Mouse (Mus musculus) cerebellum, adult (tissue): Measurements from ENCODE around the gene Fignl1.

Source experiments
- ATAC-seq: cut with Nextera tagmentation; 2 replicates; pipeline ENCODE4 v1.9.2; 2017; ENCODE audit warnings: mild to moderate bottlenecking, moderate library complexity, mixed read lengths; ENCODE audit not compliant: insufficient number of reproducible peaks, low FRiP score, low TSS enrichment

Gene Fignl1

GRCm38 (mm10) chr11:11815737-11816136 lies 7.0 kb upstream of the Fignl1 start:
- ATAC-seq, result no peak

GRCm38 (mm10) chr11:11811906-11812480 lies 3.2 kb upstream of the Fignl1 start:
- ATAC-seq, result no peak

- no peak for ATAC-seq
Measured at GRCm38 (mm10) chr11:11809404-11810175, 828 bp upstream of the Fignl1 start.

- ATAC-seq, result no peak
Measured at GRCm38 (mm10) chr11:11808035-11808819, 535 bp downstream of the Fignl1 start.

DNA sequence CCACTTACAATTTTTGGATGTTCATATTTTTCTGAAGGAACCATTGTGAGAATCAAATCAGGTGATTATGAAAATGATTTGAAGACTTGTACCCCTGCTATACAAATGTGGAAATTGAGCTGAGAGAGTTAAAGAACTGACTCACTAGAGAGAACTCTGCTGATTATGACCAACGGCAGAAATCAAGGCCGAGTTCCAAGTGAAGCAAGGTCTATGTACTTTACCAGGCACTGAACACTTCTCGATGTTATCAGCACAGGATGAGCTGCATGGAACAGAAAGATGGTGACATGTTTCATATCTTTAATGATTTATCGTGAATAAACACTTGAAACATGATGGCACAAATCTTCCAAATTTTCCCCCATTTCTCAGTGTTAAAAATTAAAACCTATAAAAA lies 2.8 kb downstream of the Fignl1 start:
- ATAC-seq, result no peak

GRCm38 (mm10) chr11:11804421-11804820 lies 4.3 kb downstream of the Fignl1 start:
- no peak for ATAC-seq

GRCm38 (mm10) chr11:11801067-11801466 lies 7.7 kb downstream of the Fignl1 start:
- ATAC-seq, result no peak

DNA sequence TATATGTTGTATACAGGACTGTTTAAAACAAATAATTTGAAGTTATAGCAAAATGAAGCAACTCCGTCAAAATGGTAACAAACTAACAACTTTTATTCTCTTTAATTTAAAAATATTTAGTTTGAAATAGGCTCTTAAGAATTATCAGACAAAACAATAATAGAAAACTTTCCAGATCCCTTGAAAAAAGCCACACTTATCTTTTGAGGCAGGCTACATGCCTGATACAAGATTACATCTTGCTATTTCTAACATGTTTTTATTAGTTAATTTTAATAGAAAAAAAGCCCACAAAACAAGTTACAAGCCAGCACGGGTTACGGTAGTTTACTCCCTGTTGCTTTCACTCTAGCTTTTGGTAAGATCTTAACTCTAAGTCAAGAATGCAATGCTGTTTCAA lies 8.5 kb downstream of the Fignl1 start:
- ATAC-seq, result no peak

DNA sequence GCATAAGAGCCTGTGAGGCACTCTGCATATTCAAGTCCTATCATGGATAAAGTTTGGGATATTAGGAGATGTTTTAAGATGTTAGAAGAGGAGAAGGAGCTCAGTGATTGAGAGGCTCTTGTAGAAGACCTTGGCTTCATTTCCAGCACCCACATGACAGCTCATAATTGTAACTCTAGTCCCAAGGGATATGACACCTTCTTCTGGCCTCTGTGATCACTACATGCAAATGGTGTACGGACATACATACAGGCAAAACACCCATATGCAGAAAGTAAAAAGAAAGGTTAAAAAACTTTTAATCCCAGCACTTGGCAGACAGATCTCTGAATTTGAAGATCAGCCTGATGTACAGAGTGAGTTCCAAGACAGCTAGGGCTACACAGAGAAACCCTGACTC lies 10.1 kb downstream of the Fignl1 start:
- no peak for ATAC-seq

DNA sequence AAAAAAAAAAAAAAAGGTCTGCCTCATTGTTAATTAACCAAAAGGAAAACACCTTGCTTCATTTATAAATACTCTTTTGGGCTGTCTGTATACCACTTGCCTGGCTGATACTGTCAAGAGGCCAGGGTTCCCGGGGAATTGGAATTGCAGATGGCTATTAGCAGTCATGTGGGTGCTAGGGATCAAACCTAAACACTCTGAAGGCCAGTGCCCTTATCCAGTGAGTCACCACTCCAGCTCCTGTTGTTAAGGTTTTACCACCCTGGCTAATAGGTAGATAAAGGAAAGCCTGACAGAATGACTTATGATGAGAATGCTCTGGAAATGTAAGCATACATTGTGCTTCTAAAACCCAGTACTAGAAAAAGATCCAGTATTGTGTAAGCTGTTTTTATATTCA lies 14.1 kb downstream of the Fignl1 start:
- ATAC-seq, result no peak

DNA sequence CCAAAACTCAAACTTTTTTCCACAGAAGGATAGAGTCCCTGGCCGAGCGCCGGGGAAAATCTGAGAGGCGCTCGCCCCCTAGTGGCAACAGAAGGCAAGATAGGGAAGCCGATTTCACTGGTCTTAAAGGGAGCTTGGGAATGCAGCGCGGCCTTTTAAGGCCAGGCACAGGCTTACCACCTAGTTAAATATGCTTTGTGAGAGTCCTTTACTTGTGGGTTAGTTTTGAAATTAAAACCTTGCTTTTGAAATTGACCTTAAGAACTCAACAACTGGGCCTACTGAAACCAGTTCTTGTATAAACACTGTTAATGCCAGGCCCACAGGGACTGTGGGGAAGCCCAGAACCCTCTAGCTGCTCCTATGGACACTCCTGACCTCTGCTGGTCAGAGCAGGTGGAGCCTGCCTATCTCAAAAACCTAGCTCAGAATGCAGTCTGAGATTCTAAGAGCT lies 20.2 kb downstream of the Fignl1 start:
- ATAC-seq, result peak; percentile 92

DNA sequence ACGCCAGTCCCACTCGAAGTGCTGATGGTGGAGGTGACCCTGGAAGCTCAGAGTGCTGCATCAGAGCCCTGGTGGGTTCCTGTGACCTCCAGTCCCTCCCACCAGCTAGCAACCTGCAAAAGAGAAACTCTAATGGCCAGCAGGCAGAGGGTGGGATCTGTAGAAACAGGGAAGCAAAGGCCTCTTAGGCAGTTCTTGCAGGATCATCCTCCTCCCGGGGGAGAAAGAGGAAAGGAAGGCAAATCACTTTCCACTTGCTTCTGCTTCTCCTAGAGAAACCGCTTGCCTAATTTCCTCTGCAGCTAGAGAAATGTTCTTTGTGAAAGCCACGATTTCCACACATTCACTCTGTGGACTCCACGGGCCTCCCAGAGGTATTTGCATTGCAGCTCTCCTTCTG lies 23.3 kb downstream of the Fignl1 start:
- ATAC-seq, result no peak

DNA sequence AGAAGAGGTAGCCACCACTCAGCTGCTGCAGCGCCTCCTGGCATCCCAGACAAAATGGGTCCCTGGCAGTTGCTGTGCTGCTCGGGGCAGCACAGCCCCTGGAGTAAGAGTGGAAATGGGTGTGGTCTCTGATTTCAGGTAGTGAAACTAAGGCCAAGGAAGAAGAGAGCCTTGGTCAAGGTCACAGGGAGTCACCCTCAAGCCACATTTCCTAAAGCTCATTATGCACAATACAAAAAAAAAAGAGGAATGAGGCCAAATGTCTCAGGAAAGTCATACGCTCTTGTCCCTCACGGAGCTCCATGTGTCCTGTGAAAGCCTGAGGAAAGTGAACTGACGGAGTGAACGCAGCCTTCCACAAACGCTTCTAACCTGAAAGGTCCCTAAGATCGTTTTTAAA lies 27.0 kb downstream of the Fignl1 start:
- no peak for ATAC-seq

GRCm38 (mm10) chr11:11778345-11778744 lies 30.4 kb downstream of the Fignl1 start:
- ATAC-seq, result no peak

- ATAC-seq, result no peak
Measured at GRCm38 (mm10) chr11:11777796-11778195, 31.0 kb downstream of the Fignl1 start.

- no peak for ATAC-seq
Measured at GRCm38 (mm10) chr11:11777246-11777645, 31.5 kb downstream of the Fignl1 start.

DNA sequence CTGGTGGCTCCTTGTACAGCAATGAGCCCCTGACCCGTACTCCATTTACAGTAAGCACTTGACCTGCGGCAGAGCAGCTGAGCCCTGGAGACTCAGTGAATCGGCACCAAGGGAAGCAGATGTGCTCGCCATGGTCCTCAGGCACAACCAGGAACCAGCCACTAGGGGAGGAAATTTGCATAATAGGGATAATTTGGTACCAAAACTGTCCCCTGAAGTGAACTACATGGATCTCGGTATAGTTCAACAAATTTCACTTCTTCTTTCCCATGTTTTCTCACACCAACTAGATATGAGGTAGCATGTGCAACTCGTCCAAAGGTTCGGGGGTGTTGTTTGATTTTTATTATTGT lies 32.0 kb downstream of the Fignl1 start:
- ATAC-seq, result no peak

GRCm38 (mm10) chr11:11776071-11776821 lies 32.5 kb downstream of the Fignl1 start:
- ATAC-seq, result no peak

DNA sequence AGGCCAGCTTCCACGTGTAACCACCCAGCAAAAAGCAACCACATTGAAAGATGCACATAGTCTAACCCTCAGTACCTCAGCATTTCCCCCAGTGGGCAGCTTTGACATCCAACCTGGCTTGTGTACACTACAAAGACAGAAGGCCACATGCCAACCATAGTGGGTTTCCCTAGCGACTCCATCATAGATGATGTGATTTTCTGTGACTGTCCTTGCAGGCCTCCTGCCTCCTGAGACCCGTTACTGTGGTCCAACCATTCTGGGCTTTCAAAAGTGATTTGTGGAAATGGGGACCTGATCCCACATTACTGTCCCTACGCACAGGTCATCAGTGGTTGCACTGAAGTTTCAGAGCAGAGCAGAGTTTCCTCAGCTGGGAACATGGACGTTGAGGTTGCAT lies 33.9 kb downstream of the Fignl1 start:
- no peak for ATAC-seq

GRCm38 (mm10) chr11:11774384-11774783 lies 34.4 kb downstream of the Fignl1 start:
- no peak for ATAC-seq

- ATAC-seq, result no peak
Measured at GRCm38 (mm10) chr11:11772196-11772595, 36.6 kb downstream of the Fignl1 start.
